Mouse (Mus musculus): ENCODE results near the gene Smim24. TPM values are rescaled to one million over a fixed set of nuclear protein-coding genes. Genes with fewer than 3 reads are reported as not detected.
A peak's percentile ranks its signal among the peaks of the same experiment; 100 is the strongest.

Smim24 gene
- polyA plus RNA-seq, 1 experiment from 2014 or later: 1.2 TPM

DNA sequence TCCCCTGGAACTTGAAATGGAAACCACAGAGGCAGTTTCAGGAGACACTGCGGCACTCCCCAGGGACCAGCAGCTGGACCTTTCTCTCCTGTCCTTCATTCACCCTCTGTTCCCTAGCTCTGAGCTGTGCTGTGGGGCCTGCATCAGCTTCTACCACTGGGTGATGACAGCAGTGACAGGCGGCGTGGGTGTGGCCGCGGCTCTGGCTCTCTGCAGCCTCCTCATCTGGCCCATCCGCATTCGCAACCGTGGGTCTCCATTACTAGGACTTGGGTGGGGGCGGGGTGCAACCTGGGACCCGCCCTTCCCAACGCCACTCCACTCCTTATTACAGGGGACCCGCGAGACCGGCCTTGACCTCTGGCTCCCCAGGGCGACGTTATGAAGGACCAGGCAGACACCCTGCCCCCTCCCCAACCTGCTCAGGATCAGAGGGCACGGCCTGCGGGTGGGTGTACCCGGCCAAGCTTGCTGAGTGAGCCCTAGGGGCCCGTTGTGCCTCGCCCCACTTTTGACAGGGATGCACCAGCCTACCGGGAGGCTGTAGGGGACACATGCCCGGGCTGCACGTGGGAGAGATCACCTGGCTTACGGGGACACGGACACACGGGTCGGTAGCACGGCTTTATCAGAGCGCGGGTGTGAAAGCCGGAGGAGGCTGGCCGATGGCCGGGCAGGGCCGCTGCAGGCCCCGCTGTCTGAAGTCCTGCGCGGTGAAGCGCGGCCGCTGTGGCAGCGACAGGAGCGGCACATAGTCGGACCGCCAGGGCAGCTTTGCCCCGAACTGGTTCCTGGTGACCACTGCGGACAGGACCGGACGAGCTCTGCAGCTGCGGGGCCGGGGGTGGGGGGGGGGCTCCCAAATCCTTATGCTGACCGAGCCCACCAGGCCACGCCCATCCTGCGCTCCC is 29.2 kb upstream of the Smim24 start:
- no peaks in the 10 kb centered on the region for H3K9me3 ChIP-seq (ENCODE audit: control insufficient read depth, low read length)
- peaks cover 14% of the 10 kb centered on the region; the same call in 1 of the 2 replicates for H3K27me3 ChIP-seq (ENCODE audit: control insufficient read depth, insufficient read depth, low read length)
- peak overlapping the region; percentile 23; the same call in 1 of the 2 replicates for H3K4me3 ChIP-seq (replicated peaks; ENCODE audit: low read depth, low read length)
- H3K9ac ChIP-seq (replicated peaks; ENCODE audit: low read length): peak overlapping the region; percentile 37; the same call in 1 of the 2 replicates
- DNase-seq (peak; percentile 47), ATAC-seq (ENCODE audit: low FRiP score, low TSS enrichment) (no peak)
- WGBS: 13% methylated on average over 53 of the region's 54 CpGs
- H3K4me1 ChIP-seq (ENCODE audit: control insufficient read depth, insufficient read depth, low read length): peaks cover 25% of the 10 kb centered on the region
- peak overlapping the region; percentile 53 for H3K4me2 ChIP-seq (ENCODE audit: low read length)
- H3K27ac ChIP-seq (replicated peaks; ENCODE audit: low read depth, low read length): no peak overlapping the region
- H3K36me3 ChIP-seq (ENCODE audit: control insufficient read depth, insufficient read depth, low read length): peaks cover 27% of the 10 kb centered on the region

DNA sequence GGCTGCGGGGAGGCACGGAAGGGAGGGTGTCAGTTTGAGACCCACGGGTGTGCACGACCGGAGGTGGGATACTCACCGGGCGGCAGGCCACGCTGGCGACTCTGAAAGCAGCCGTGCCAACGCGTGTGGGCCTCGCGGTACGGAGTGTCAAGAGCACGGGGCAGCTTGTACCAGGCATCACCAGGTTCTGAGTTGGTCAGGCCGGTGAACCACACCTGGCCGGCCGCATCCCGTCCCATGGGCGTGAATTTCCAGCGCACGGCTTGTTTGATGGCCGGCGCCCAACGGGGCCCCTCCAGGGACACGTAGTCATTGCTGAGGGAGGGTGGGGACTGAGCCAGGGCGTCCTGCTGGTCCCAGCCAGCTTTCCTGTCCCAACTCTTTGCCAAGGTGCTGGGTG is 28.2 kb upstream of the Smim24 start:
- Histone ChIP-seq H3K4me1 (ENCODE audit: control insufficient read depth, insufficient read depth, low read length) (peaks cover 20% of the 10 kb centered on the region), H3K9ac (replicated peaks; ENCODE audit: low read length) (peak overlapping the region; percentile 36; the same call in 1 of the 2 replicates), H3K27ac (replicated peaks; ENCODE audit: low read depth, low read length) (no peak overlapping the region), H3K4me2 (ENCODE audit: low read length) (peak overlapping the region; percentile 53), H3K36me3 (ENCODE audit: control insufficient read depth, insufficient read depth, low read length) (peaks cover 37% of the 10 kb centered on the region), H3K9me3 (ENCODE audit: control insufficient read depth, low read length) (no peaks in the 10 kb centered on the region), H3K27me3 (ENCODE audit: control insufficient read depth, insufficient read depth, low read length) (peaks cover 14% of the 10 kb centered on the region; the same call in 1 of the 2 replicates), H3K4me3 (replicated peaks; ENCODE audit: low read depth, low read length) (peak overlapping the region; percentile 23; the same call in 1 of the 2 replicates)
- ATAC-seq (ENCODE audit: low FRiP score, low TSS enrichment): no peak
- DNase-seq: peak; percentile 38
- WGBS: 12% methylated on average over 28 of the region's 28 CpGs

DNA sequence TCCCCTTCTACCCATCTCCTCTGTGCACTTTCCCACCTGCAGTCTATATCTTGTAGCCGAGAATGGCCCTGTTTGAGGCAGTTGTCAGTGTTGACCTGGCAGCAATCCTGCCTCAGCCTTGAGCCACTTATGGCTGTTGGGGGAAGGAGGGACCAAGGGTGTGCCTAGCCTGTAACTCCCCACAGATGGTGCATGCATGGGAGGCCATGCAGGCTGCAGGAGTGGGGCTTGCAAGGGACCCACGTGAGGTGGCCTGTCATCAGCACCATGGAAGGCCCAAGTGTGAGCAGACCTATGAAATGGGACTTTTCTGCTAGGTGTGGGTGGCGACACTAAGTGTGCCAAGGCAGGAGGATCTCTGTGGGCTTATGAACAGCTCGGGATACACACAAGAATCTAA is 27.8 kb upstream of the Smim24 start:
- ATAC-seq (ENCODE audit: low FRiP score, low TSS enrichment) (no peak), DNase-seq (no peak)
- Histone ChIP-seq H3K4me3 (replicated peaks; ENCODE audit: low read depth, low read length) (peak overlapping the region; percentile 23; the same call in 1 of the 2 replicates), H3K4me2 (ENCODE audit: low read length) (no peak overlapping the region; the same call in 1 of the 2 replicates), H3K9ac (replicated peaks; ENCODE audit: low read length) (no peak overlapping the region), H3K27me3 (ENCODE audit: control insufficient read depth, insufficient read depth, low read length) (peaks cover 14% of the 10 kb centered on the region; the same call in 1 of the 2 replicates), H3K4me1 (ENCODE audit: control insufficient read depth, insufficient read depth, low read length) (peaks cover 20% of the 10 kb centered on the region), H3K36me3 (ENCODE audit: control insufficient read depth, insufficient read depth, low read length) (peaks cover 41% of the 10 kb centered on the region), H3K9me3 (ENCODE audit: control insufficient read depth, low read length) (no peaks in the 10 kb centered on the region), H3K27ac (replicated peaks; ENCODE audit: low read depth, low read length) (no peak overlapping the region)
- 25% methylated on average over 4 of the region's 4 CpGs for WGBS

DNA sequence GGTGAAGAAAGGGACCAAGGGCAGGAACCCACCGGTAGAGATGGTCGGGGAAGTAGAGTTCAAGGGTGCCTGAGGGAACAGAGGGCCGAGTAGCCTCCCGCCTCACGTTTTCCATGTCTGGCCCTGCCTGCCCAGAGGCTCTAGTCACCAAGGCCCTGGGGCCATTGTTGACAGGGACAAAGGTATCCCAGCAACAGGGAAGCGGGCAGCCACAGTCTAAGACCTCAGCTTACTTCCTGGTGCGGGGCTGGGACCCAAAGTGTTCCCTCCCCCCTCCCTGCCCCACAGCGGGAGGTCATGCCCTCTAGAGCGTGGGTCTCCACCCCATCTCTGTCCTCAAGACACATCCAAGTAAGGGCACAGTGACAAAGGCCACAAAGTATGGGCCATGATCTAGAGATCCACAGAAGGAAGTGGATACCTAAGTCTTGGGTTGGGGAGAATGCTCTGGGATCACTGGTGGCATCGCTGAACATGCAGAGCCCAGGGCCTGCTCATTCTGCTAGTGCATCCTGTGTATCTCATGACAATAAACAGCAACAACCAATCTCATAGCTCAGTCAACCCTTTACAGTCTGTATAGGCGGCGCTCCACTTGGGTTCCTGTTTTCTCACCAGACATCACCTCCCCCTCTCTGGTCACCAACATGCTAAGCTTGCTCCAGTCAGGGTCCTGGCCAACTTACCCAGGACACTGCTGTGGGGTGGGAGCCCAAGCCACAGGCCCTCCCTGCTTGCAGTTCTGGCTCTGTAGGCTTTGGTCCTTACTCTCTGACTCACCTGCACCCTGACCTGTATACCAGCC is 27.0 kb upstream of the Smim24 start, which contains the start of gene 4930404N11Rik:
4930404N11Rik (minus strand) TSS at position 145 of the 805 bp plus-strand sequence.
- whole genome bisulfite sequencing: 16% methylated on average over 12 of the region's 12 CpGs
- Histone ChIP-seq H3K4me1 (ENCODE audit: control insufficient read depth, insufficient read depth, low read length) (peaks cover 20% of the 10 kb centered on the region), H3K27me3 (ENCODE audit: control insufficient read depth, insufficient read depth, low read length) (peaks cover 14% of the 10 kb centered on the region; the same call in 1 of the 2 replicates), H3K27ac (replicated peaks; ENCODE audit: low read depth, low read length) (no peak within 1 kb of the TSS), H3K36me3 (ENCODE audit: control insufficient read depth, insufficient read depth, low read length) (peaks cover 47% of the 10 kb centered on the region), H3K9me3 (ENCODE audit: control insufficient read depth, low read length) (no peaks in the 10 kb centered on the region), H3K9ac (replicated peaks; ENCODE audit: low read length) (peak within 1 kb of the TSS; percentile 36; the same call in 1 of the 2 replicates), H3K4me2 (ENCODE audit: low read length) (peak within 1 kb of the TSS; percentile 53), H3K4me3 (replicated peaks; ENCODE audit: low read depth, low read length) (peak within 1 kb of the TSS; percentile 23; the same call in 1 of the 2 replicates)
- DNase-seq (peak; percentile 52), ATAC-seq (ENCODE audit: low FRiP score, low TSS enrichment) (no peak)

DNA sequence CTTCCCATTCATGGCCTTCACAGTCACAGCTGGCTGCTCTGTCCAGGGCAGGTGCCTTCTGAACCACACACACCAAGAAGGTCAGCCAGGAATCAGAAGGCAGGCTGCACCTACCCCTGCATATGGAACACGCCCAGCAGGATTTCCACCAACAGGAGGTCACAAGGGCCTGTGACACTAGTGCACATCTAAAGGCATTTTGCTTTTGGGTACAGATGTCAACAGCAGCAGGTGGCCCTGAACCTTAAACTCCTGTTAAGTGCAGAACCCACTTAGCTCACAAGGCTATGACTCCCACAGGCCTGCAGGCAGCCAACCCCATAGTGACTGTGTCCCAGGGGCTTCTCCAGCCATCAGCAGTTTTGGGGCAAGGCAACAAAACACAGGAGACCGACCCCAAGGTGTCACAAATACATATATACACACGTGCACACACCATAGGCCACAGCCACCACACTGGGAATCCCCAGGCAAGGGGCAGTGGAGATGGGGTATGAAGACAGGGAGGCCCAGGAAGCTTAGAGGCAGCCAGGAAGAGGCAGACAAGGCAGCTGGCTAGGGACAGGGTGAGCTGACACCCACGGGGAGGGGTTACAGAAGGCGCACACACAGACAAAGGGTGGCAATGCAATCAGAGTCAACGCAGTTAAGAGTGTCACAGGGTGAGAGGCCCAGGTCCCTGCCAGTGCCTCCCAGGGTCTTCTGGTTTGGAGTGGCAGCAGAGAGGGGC is 26.2 kb upstream of the Smim24 start:
- Histone ChIP-seq H3K27me3 (ENCODE audit: control insufficient read depth, insufficient read depth, low read length) (peaks cover 14% of the 10 kb centered on the region; the same call in 1 of the 2 replicates), H3K36me3 (ENCODE audit: control insufficient read depth, insufficient read depth, low read length) (peaks cover 55% of the 10 kb centered on the region), H3K4me2 (ENCODE audit: low read length) (no peak overlapping the region), H3K9me3 (ENCODE audit: control insufficient read depth, low read length) (no peaks in the 10 kb centered on the region), H3K27ac (replicated peaks; ENCODE audit: low read depth, low read length) (no peak overlapping the region), H3K4me1 (ENCODE audit: control insufficient read depth, insufficient read depth, low read length) (peaks cover 20% of the 10 kb centered on the region), H3K4me3 (replicated peaks; ENCODE audit: low read depth, low read length) (no peak overlapping the region), H3K9ac (replicated peaks; ENCODE audit: low read length) (no peak overlapping the region)
- WGBS: 78% methylated on average over 6 of the region's 6 CpGs
- DNase-seq (no peak), ATAC-seq (ENCODE audit: low FRiP score, low TSS enrichment) (no peak)

DNA sequence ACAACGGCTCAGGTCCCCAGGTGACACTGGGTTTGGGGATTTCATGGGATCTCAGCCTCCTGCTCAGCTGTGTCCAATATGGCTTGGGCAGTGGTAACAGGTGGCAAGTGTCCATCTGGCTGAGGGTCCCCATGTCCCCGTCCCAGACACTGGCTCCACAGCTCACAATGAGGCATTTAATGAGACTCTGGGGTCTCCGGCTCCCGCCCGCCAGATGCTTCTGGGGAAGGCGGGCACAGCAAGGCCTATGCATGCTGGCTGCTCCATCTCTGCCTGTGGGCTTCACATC is 25.7 kb upstream of the Smim24 start:
- Histone ChIP-seq H3K4me3 (replicated peaks; ENCODE audit: low read depth, low read length) (no peak overlapping the region), H3K27ac (replicated peaks; ENCODE audit: low read depth, low read length) (no peak overlapping the region), H3K9me3 (ENCODE audit: control insufficient read depth, low read length) (no peaks in the 10 kb centered on the region), H3K4me1 (ENCODE audit: control insufficient read depth, insufficient read depth, low read length) (peaks cover 20% of the 10 kb centered on the region), H3K9ac (replicated peaks; ENCODE audit: low read length) (no peak overlapping the region), H3K36me3 (ENCODE audit: control insufficient read depth, insufficient read depth, low read length) (peaks cover 56% of the 10 kb centered on the region), H3K4me2 (ENCODE audit: low read length) (no peak overlapping the region), H3K27me3 (ENCODE audit: control insufficient read depth, insufficient read depth, low read length) (peaks cover 14% of the 10 kb centered on the region; the same call in 1 of the 2 replicates)
- 60% methylated on average over 6 of the region's 6 CpGs for WGBS
- ATAC-seq (ENCODE audit: low FRiP score, low TSS enrichment): no peak
- DNase-seq: no peak

DNA sequence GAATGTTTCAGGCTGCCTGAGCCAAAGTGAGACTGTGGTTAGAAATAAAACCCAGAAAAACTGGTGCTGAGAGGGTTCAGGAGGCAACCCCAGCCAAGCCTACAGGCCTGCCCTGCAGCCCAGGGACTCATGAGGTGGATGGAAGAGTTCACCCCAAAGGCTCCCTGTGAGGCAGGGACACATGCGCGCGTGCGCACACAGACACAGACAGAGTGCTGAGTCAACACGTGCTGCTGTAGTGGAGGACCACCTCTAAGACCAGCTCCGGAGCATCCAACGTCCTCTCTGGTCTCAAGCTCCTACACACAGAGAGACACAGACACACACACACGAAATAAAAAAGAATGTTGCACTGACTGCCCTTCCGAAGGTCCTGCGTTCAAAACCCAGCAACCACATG is 17.5 kb upstream of the Smim24 start:
- Histone ChIP-seq H3K4me3 (replicated peaks; ENCODE audit: low read depth, low read length) (no peak overlapping the region), H3K27me3 (ENCODE audit: control insufficient read depth, insufficient read depth, low read length) (no peaks in the 10 kb centered on the region), H3K27ac (replicated peaks; ENCODE audit: low read depth, low read length) (no peak overlapping the region), H3K9ac (replicated peaks; ENCODE audit: low read length) (no peak overlapping the region), H3K4me2 (ENCODE audit: low read length) (no peak overlapping the region), H3K36me3 (ENCODE audit: control insufficient read depth, insufficient read depth, low read length) (peaks cover 37% of the 10 kb centered on the region), H3K4me1 (ENCODE audit: control insufficient read depth, insufficient read depth, low read length) (peaks cover 20% of the 10 kb centered on the region), H3K9me3 (ENCODE audit: control insufficient read depth, low read length) (no peaks in the 10 kb centered on the region)
- ATAC-seq (ENCODE audit: low FRiP score, low TSS enrichment) (no peak), DNase-seq (no peak)
- 96% methylated on average over 10 of the region's 10 CpGs for WGBS
